Mouse (Mus musculus) kidney, postnatal 10 days (tissue): ENCODE measurements around the gene Fopnl.
A peak's percentile ranks its signal among the peaks of the same experiment; 100 is the strongest.

Source experiments
- DNase-seq: peaks from one replicate; pipeline ENCODE4 v3.0.0; 2021; ENCODE audit warnings: mixed read lengths

Gene Fopnl

GRCm38 (mm10) chr16:14316884-14317876 is at the start of gene Fopnl:
TSS of gene Fopnl (minus strand) at chr16:14317405.
- peak; percentile 99 for DNase-seq

GRCm38 (mm10) chr16:14366017-14366416 is 48.8 kb upstream of the Fopnl start:
- no peak for DNase-seq

- DNase-seq: no peak
Observed at GRCm38 (mm10) chr16:14365457-14365856, 48.3 kb upstream of the Fopnl start.

DNA sequence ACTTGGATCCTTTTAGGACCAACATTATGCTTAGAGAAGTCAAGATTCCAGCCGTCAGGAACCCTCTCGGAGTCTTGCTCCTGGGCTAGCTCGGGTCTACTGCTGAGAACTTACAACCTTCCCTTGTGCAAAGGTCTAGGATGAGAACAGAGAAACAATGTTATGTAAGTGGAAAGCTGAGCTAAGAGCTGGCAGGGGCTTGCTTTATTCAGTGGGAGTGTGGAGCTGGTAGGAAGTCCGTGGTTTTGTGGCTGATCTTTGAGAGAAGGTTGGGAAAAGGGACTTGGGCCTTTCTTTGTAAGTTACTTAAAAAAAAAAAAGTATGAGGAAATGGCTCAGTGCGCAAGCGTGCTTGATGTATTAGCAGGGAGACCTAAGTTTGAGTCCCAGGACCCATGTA is 46.9 kb upstream of the Fopnl start:
- no peak for DNase-seq

GRCm38 (mm10) chr16:14363496-14363895 is 46.3 kb upstream of the Fopnl start:
- no peak for DNase-seq

GRCm38 (mm10) chr16:14362099-14362820 is 45.1 kb upstream of the Fopnl start:
- DNase-seq: no peak

DNA sequence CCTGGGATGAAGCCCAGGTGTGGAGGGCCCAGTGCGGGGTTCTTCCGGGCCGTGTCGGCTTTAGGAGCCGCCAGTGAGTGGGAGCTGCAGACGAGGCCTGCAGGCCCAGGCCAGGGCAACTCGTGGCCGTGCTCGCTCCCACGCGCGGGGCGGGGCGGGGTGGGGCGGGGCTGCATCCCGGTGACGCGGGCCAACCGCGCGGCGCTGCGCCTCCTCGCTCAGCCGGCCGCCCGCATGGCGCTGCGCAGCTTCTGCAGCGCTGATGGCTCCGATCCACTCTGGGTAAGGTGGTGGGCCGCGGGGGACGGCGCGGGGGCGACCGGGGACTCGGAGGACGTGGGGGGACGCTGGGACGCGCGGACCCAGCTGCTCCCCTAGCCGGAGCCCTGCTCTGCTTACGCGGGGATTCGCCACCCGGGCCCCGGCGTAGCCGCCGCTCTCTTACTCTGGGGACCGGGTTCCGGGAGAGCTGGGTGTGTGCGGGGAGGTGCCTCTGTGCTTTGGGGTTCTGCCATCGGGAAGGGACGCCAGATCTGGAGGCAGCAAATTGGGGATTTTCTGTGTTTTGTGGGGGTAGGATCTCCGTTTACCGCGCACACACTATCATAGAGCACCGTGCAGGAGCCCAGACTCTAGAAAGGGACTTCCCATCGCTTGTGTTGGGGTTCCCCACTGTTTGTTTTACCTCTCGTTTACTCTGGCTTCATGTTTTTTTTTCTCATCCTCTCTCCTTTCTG is 44.3 kb upstream of the Fopnl start, which contains the start of gene Abcc1:
Abcc1 (plus strand) TSS at position 197 of the 737 bp plus-strand sequence.
- peak; percentile 87 for DNase-seq

GRCm38 (mm10) chr16:14360931-14361330 is 43.7 kb upstream of the Fopnl start:
- DNase-seq: peak; percentile 44

GRCm38 (mm10) chr16:14358531-14358930 is 41.3 kb upstream of the Fopnl start:
- DNase-seq: no peak

DNA sequence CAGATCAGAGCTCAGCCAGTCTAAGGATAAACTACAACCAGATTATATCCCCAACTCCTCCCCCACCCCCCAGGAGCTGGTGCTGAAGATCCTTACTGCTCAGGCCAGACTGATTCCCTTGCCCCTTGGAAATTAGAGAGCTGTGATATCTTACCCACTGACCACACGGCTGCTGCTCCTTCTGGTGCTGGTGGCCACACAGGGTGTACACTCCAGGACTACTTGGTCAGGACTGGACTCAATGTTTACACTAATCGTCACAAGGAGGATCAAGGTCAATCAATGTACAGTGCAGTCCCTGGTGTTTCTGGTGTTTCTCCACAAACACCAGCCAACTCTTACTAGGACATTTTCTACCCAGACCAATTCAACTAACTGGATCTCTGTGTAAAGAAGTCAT is 40.7 kb upstream of the Fopnl start:
- DNase-seq: no peak

DNA sequence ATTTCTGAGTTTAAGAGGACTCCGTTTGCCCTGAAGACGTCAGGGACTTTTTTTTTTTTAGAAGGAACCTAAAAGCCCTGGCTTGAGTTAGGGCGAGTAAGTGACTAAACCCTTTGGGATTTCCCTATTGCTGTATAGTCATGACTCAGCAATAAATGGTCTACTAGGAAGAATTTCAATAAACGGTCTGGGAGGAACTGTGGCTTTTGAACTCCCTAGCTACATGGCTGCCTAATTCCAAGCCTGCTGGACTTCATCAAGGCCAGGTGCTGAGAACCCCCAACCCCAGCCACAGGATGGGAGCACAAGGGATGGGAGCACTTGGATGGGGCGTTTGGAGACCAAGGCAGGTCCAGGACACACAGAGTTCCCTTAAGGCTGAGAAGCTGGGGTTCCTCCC is 35.5 kb upstream of the Fopnl start:
- DNase-seq: no peak

DNA sequence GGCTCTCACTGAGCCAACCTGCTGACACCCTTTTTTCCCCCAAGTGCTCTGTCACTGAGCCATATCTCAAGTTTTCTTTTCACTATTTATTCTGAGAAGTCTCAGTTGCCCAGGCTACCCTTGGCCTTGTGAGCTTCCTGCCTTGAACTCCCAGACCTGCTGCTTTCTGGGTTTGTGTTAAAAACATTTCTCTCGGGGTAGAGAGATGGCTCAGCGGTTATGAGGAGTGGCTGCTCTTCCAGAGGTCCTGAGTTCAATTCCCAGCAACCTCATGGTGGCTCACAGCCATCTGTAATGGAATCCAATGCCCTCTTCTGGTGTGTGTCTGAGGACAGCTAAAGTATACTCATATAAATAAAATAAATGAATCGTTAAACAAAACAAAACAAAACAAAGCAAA is 35.0 kb upstream of the Fopnl start:
- no peak for DNase-seq

DNA sequence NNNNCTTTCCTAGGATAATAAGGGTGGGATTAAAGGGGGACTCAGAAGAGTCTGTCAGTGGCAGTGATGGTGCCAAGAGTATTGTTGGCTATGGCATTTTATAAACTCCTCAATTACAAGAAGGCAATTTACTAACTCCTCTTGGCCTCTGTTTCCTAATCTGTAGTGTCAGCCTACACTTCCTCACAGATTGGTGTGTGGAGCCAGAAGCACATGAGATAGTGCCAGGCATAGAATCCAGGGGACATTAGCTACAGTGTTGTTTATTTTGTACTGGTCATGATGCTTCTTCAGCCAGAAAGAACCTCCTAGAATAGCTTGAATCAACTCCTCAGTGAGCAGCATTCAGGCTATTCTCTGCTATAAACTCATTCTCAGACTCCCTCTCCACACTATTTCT is 34.4 kb upstream of the Fopnl start:
- no peak for DNase-seq

DNA sequence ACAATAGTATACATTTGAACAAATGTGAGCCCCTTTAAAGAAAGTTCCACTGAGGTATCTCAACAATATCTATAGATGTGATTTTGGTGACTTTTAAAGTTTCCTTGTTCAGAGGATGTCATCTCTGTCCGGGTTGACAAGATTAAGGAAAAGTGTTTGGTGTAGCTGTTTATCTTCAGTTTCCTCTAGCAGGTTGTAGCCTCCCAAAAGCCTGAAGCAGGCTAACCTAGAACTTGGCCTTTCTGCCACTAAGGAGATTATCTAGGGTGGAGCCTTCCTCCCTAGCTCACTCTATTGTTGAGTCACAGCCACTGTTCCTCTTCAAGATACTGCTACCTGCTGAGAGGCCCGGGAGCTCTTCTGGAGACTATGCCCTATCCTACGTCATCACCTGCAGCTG is 27.8 kb upstream of the Fopnl start:
- DNase-seq: no peak

DNA sequence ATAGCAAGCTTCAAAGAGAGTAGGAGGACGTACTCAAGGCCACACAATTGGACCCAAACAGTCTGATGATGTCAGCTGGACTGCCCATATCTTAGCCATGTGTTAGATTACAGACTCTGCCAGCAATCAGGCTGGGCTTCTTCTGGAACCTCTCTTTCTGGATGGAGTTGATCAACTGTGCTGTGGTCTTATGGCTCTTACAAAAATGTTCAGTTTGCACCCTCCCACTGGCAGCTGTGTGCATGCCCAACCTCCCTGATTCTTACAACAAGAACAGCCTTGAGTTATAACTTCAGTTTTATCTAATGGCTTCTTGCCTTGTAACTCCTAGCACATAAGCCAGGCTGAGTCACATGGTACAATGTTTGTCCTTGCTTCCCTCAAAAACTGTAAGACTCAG is 11.0 kb upstream of the Fopnl start:
- no peak for DNase-seq

DNA sequence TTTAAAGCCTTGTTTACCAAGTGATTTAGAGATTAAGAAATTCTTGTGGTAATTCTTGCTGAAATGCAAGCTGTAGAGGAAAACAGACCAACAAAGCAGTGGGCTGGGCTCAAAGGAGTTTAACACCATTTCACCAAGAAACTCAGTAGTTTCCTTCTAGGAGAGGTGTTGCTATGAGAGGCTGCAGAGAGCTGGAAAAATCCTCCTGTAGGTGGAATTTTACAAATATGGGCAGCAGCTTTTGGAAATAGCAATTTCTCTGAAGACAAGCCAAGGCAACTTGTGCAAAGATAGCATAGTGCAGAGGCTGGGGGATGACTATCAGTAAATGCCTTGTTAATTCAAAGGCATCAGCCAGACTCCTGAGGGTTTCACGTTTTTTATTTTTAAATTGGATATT is 3.3 kb upstream of the Fopnl start:
- DNase-seq: no peak

DNA sequence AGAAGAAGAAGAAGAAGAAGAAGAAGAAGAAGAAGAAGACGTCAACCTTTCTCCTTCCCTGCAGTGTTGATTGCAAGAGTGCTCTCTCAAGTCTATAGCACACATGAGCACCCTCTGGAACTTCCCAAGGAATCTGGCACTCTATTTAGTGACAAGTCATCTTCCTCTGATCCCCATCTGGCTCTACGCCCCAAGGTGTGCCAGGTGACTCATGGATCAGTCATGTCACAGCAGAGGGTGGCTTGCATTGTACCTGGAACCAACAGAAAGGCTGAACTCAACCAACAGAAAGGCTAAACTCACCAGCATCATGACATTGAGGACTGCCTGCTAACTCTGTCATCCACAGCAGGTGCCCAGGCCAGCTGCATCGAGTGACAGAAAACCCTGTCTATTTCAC is 2.5 kb upstream of the Fopnl start:
- no peak for DNase-seq

DNA sequence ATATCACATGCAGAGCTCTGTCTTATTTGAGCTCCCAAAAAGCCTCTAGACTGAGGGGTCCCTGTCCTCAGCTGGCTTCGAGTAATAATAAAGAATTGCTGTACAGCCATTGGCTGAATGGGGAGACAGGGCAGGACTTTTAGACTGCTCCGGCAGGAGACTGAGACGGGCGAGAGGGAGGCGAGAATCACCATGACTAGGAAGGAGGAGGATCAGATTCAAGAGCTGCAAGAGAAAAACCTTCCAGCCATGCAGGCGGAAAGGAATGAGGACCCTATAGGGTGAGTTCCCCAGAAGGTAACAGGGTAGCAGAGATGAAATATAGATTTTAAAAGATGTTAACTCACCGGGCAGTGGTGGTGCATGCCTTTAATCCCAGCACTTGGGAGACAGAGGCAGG is 4.3 kb downstream of the Fopnl start:
- no peak for DNase-seq

DNA sequence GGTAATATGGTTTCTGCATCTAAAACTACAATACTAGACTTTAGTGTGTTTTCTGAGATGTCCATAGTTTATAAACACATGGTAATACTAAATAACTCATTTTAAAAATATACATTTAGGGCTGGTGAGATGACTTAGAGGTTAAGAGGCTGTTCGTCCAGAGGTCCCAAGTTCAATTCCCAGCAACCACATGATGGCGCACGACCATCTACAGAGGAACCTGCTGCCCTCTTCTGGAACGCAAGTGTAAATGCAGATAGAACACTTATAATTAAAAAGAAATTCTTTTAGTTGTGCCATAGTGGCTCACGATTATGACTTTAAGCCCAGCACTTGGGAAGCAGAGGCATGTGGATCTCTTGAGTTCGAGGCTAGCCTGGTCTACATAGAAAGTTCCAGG is 5.8 kb downstream of the Fopnl start:
- peak; percentile 45 for DNase-seq

DNA sequence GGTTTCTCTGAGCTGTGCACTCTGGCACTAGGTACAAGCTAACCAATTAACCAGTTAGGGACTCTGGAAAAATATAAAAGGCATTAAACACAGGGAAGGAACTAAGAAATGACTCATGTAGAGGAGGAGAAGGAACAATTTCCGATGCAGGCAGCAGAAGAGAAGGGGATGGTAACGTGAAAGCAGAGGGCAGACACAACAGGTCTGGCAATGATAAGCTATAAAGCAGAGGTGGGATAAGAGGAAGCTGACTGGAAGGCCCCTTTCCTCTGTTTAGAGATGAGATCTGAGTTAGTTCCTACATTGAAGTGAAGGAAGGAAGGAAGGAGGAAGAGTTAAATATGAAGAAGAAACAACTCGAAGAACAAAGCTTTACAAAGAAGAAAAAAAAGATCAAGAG is 7.4 kb downstream of the Fopnl start:
- no peak for DNase-seq

DNA sequence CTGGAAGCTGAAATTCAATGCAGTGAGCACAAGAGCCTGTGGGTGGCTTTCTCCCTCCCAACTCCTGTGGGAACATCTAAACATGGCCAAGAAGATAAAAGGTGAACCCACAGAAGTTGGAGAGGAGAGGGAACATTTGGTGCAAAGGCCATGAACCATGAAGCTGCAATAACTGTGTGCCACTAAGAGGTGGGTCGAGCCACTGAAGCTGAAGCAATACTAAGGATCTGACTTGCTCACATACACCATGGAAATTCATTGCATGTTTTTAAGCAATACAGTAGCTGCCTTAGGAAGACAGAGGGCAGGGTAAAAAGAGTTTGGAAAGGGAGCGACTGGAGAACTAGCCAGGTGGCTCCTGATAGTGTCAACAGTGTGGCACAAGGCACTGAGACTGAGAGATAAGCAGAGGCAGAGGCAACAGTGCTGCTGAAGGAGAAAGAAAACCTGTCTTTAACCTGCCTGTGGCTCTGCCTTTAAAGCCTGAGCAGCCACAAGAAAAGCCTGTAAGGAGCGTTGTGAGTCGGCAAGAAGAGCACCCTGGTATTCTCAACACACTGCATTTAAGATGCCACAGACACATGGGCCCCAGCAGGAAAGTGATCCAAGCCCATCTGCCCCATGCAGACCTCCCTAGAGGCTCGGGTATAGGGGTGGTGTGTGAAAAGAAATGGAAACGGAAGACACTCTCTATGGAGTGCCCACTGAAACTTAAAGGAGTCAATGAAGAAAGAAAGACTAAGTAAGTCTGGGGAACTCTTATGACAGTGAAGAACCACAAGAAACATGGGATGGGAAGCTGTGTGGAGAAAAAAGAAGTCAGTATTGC is 8.7 kb downstream of the Fopnl start:
- DNase-seq: no peak

DNA sequence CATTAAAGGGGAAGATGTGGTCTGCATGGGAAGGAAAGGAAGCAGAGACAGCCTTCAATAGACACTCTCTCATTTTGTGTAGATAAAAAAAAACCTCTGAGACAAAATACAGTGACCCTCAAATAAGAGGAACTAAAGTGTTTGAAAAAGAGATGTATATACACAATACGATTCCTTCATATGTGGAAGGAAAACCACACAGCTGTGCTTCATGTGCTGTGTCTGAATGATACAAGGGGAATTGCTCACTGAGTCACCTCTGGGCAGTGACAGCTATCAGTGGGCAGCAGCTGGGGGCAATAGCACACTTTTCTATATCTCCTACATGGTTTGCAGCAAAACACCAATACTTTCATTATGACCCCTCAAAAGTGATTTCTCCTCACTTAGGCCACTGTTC is 9.8 kb downstream of the Fopnl start:
- no peak for DNase-seq
